ENCODE assay signal across 23 mouse cellular contexts in genomic region chr12:111325744-111326424, GRCm38 (mm10). TPM values are rescaled to one million over a fixed set of nuclear protein-coding genes. Genes with fewer than 3 reads are reported as not detected.
A peak's percentile ranks its signal among the peaks of the same experiment; 100 is the strongest.
DNase-seq lines count a peak whose midpoint lies in the region; TF ChIP-seq lines count a peak whose summit lies in the region.
"Had no signal": no experiment of that assay in that cellular context is flagged by ENCODE, and none has a peak within 500 bp of the region (broad histone marks: within the 10 kb centered on the region; RNA-seq: fewer than 3 reads in every experiment).

No protein-coding gene starts in this region.

- H3K27me3 ChIP-seq in CH12.LX (replicated peaks), result no peaks in the 10 kb centered on the region
- H3K27me3 ChIP-seq: embryonic facial prominence, embryonic 15.5 days; heart, embryonic 15.5 days; hindbrain, embryonic 13.5 days; intestine, embryonic 15.5 days had no signal

- peaks cover 37 to 70% of the 10 kb centered on the region in 2 experiments for H3K36me3 ChIP-seq in CH12.LX (replicated peaks in 1 of 2; ENCODE audit: control insufficient read depth in 1 of 2, insufficient read depth in 1 of 2, low read length in 1 of 2)

- peak overlapping the region; percentile 93 for H3K27ac ChIP-seq in CH12.LX (ENCODE audit: insufficient read depth, low read depth)
- H3K27ac ChIP-seq: embryonic facial prominence, embryonic 15.5 days; forebrain, embryonic 10.5 days; heart, adult 2 months; heart, embryonic 15.5 days; hindbrain, embryonic 13.5 days; hindbrain, postnatal 0 days; intestine, embryonic 15.5 days had no signal

- peak; percentile 32 for DNase-seq in adrenal gland, postnatal 25 days
- DNase-seq in adrenal gland, adult 18-20 months (ENCODE audit: low spot score in 2 of 2), result no peak
- DNase-seq in A20 (ENCODE audit: low read depth, low spot score) (peak; percentile 61), CH12.LX (ENCODE audit: extremely low read depth) (peak; percentile 92)
- peak; percentile 40 for DNase-seq in yolk sac, embryonic 10.5 days (ENCODE audit: low spot score)
- no peak for DNase-seq in left cerebral cortex, adult 9 months (ENCODE audit: low spot score in 2 of 2)
- DNase-seq: B cell, adult 2 months; cerebellum, adult 11 months; cerebellum, adult 9-10 months; cerebellum, postnatal 25 days; gastrocnemius, postnatal 10 days; heart, adult 2 months; heart, postnatal 14 days; kidney, adult 18-20 months had no signal

- no peaks in the 10 kb centered on the region; the same call in 1 of the 2 replicates for H3K79me2 ChIP-seq in CH12.LX (replicated peaks; ENCODE audit: control insufficient read depth, extremely low read depth, insufficient read depth, poor library complexity, severe bottlenecking)

- no peak; the same call in 1 of the 2 replicates for TF ChIP-seq RAD21 in CH12.LX (IDR thresholded peaks at IDR 0.05; ENCODE audit: low read depth, low read length)

- peak; percentile 92 for TF ChIP-seq EP300 in CH12.LX (IDR thresholded peaks at IDR 0.05; ENCODE audit: low read length)

- H3K9ac ChIP-seq in CH12.LX (ENCODE audit: insufficient read depth, low read depth), result 0 out of 2 replicates have a peak overlapping the region, but pooled peaks have one; percentile 4
- H3K9ac ChIP-seq: embryonic facial prominence, embryonic 15.5 days; heart, embryonic 15.5 days; hindbrain, embryonic 13.5 days; intestine, embryonic 15.5 days had no signal

- peaks cover 36 to 63% of the 10 kb centered on the region in 2 experiments for H3K4me1 ChIP-seq in CH12.LX (ENCODE audit: control insufficient read depth in 1 of 2, insufficient read depth in 2 of 2)
- H3K4me1 ChIP-seq: embryonic facial prominence, embryonic 15.5 days; forebrain, embryonic 10.5 days; heart, embryonic 15.5 days; hindbrain, embryonic 13.5 days; intestine, embryonic 15.5 days had no signal

- in situ Hi-C loops in CH12.LX (cut with MboI; ENCODE audit: low pct_ligation_motif_present, low pct_unique_long_range_greater_than_20kb, low sequenced_read_pairs), result no loop called here

- no peaks in the 10 kb centered on the region for H3K9me3 ChIP-seq in CH12.LX (replicated peaks; ENCODE audit: low read length)
- H3K9me3 ChIP-seq: embryonic facial prominence, embryonic 15.5 days; forebrain, embryonic 10.5 days; heart, embryonic 15.5 days; hindbrain, embryonic 13.5 days; intestine, embryonic 15.5 days had no signal

- TF ChIP-seq CTCF in CH12.LX (conservative IDR thresholded peaks at IDR 0.05 in 1 of 2, IDR thresholded peaks at IDR 0.05 in 1 of 2; ENCODE audit: low read depth in 2 of 2, low read length in 2 of 2), result no peak

- no peak for TF ChIP-seq POLR2A in CH12.LX (IDR thresholded peaks at IDR 0.05; ENCODE audit: low read depth, low read length)

- dilution Hi-C loops in CH12.LX (cut with MboI; ENCODE audit: extremely low pct_ligation_motif_present, extremely low pct_unique_long_range_greater_than_20kb, low sequenced_read_pairs), result no loop called here

- H3K4me3 ChIP-seq in CH12.LX (replicated peaks in 1 of 3; ENCODE audit: low read depth in 2 of 3, low read length in 2 of 3, poor library complexity in 1 of 3), result peak overlapping the region; percentile 32 to 50 (median 39)
- H3K4me3 ChIP-seq: embryonic facial prominence, embryonic 15.5 days; erythroblast, embryonic 14.5 days; forebrain, embryonic 10.5 days; heart, adult 2 months; heart, embryonic 15.5 days; hindbrain, embryonic 13.5 days; intestine, embryonic 15.5 days had no signal

- H3K4me2 ChIP-seq in CH12.LX (ENCODE audit: insufficient read depth, low read depth, poor library complexity, severe bottlenecking), result peak overlapping the region; percentile 72
- H3K4me2 ChIP-seq: embryonic facial prominence, embryonic 15.5 days; heart, embryonic 11.5 days; heart, embryonic 15.5 days; hindbrain, embryonic 13.5 days; intestine, embryonic 15.5 days had no signal

TF ChIP-seq in CH12.LX, 34 proteins besides CTCF, POLR2A, EP300 and RAD21:
- TF ChIP-seq BHLHE40 (IDR thresholded peaks at IDR 0.05; ENCODE audit: low read depth, low read length) (peak; percentile 66), MXI1 (IDR thresholded peaks at IDR 0.05; ENCODE audit: low read depth, low read length) (no peak; the same call in 1 of the 2 replicates), ELF1 (IDR thresholded peaks at IDR 0.05; ENCODE audit: low read depth, low read length) (no peak), USF2 (conservative IDR thresholded peaks at IDR 0.05; ENCODE audit: low read depth, low read length) (no peak), MYC (IDR thresholded peaks at IDR 0.05; ENCODE audit: low read depth, low read length) (no peak), MEF2A (IDR thresholded peaks at IDR 0.05; ENCODE audit: borderline replicate concordance, low read depth, low read length) (peak; percentile 95), NRF1 (IDR thresholded peaks at IDR 0.05; ENCODE audit: low read depth, low read length) (0 out of 2 replicates have a peak, but pooled peaks have one; percentile 25), NELFE (IDR thresholded peaks at IDR 0.05; ENCODE audit: low read depth, low read length) (no peak), KAT2A (IDR thresholded peaks at IDR 0.05; ENCODE audit: insufficient replicate concordance, low read length) (no peak), TBP (conservative IDR thresholded peaks at IDR 0.05; ENCODE audit: low read depth, low read length) (no peak), USF1 (IDR thresholded peaks at IDR 0.05; ENCODE audit: low read depth, low read length) (peak; percentile 34), ZMIZ1 (IDR thresholded peaks at IDR 0.05; ENCODE audit: low read depth, low read length) (peak; percentile 46; the same call in 1 of the 2 replicates), SIN3A (IDR thresholded peaks at IDR 0.05; ENCODE audit: low read length) (peak; percentile 30; the same call in 1 of the 2 replicates), HCFC1 (IDR thresholded peaks at IDR 0.05; ENCODE audit: low read depth, low read length) (no peak), CHD2 (IDR thresholded peaks at IDR 0.05; ENCODE audit: low read length) (peak; percentile 88), JUN (IDR thresholded peaks at IDR 0.05; ENCODE audit: insufficient read depth, low read depth, low read length) (peak; percentile 82), RCOR1 (conservative IDR thresholded peaks at IDR 0.05; ENCODE audit: low read depth, low read length) (0 out of 2 replicates have a peak, but pooled peaks have one; percentile 23), JUND (conservative IDR thresholded peaks at IDR 0.05; ENCODE audit: low read depth, low read length) (0 out of 2 replicates have a peak, but pooled peaks have one; percentile 13), ZNF384 (IDR thresholded peaks at IDR 0.05; ENCODE audit: low read depth, low read length) (no peak), POLR2AphosphoS2 (IDR thresholded peaks at IDR 0.05; ENCODE audit: low read depth, low read length) (no peak), TCF12 (IDR thresholded peaks at IDR 0.05; ENCODE audit: low read depth, low read length) (peak; percentile 82), MAX (IDR thresholded peaks at IDR 0.05; ENCODE audit: low read length) (no peak; the same call in none of the 2 replicates), GABPA (IDR thresholded peaks at IDR 0.05; ENCODE audit: insufficient replicate concordance, low read depth, low read length) (no peak), E2F4 (IDR thresholded peaks at IDR 0.05; ENCODE audit: insufficient replicate concordance, low read depth, low read length) (no peak), MAZ (IDR thresholded peaks at IDR 0.05; ENCODE audit: low read depth, low read length) (no peak), IRF4 (IDR thresholded peaks at IDR 0.05; ENCODE audit: low read depth, low read length) (peak; percentile 97), CHD1 (IDR thresholded peaks at IDR 0.05; ENCODE audit: low read depth, low read length) (no peak), ETS1 (conservative IDR thresholded peaks at IDR 0.05; ENCODE audit: low read depth, low read length) (peak; percentile 89), ZC3H11A (IDR thresholded peaks at IDR 0.05; ENCODE audit: low read depth, low read length) (no peak), UBTF (IDR thresholded peaks at IDR 0.05; ENCODE audit: low read depth, low read length) (peak; percentile 33; the same call in 1 of the 2 replicates), MAFK (IDR thresholded peaks at IDR 0.05; ENCODE audit: insufficient replicate concordance, low read length) (peak; percentile 74), ZKSCAN1 (IDR thresholded peaks at IDR 0.05; ENCODE audit: borderline replicate concordance, low read depth, low read length) (no peak), SMC3 (IDR thresholded peaks at IDR 0.05; ENCODE audit: low read depth, low read length) (no peak)

RNA-seq across cellular contexts. Expression of gene Cdc42bpb, which starts 51.6 kb away (rescaled TPM):
- 123 and 157 TPM in 2 replicates for total RNA-seq in adrenal gland, postnatal 25 days (2021)
- total RNA-seq in adrenal gland, adult 18-20 months (2021), result 100 to 1,000 TPM; 113 to 138 TPM
- 20.6 and 25.4 TPM in 2 replicates for total RNA-seq in CH12.LX (2012; rRNA removed)
- 12.9 and 16.7 TPM in 2 replicates for total RNA-seq in CH12.LX (2014; rRNA removed)
- polyA plus RNA-seq in CH12.LX (2012; ENCODE audit: insufficient read length, low read depth), result 22.9 and 29.7 TPM in 2 replicates

RNA-seq across cellular contexts. Expression of gene Amn, which starts 55.0 kb away (rescaled TPM):
- total RNA-seq in adrenal gland, postnatal 25 days (2021), result 0.79 TPM in 1 of 2 replicates, not detected in the other
- not detected for total RNA-seq in adrenal gland, adult 18-20 months (2021)
- total RNA-seq in CH12.LX (2012; rRNA removed) (0.55 and 1.1 TPM in 2 replicates), CH12.LX (2014; rRNA removed) (0.62 TPM in 1 of 2 replicates, not detected in the other)
- polyA plus RNA-seq in CH12.LX (2012; ENCODE audit: insufficient read length, low read depth), result 0.61 and 0.79 TPM in 2 replicates
- total RNA-seq: heart, adult 2 months; heart, postnatal 14 days; hematopoietic stem cell, adult 5-6 weeks had no signal
- polyA plus RNA-seq: heart, adult 2 months had no signal

Comparison
In these comparisons a context has a peak if more than half of its experiments do, and no peak if none do; other contexts are left out.
1. DNase-seq: peak in adrenal gland, postnatal 25 days (single experiment), A20 (single experiment), CH12.LX (single experiment) and yolk sac, embryonic 10.5 days (single experiment); none in adrenal gland, adult 18-20 months (0 of 2) and left cerebral cortex, adult 9 months (0 of 2).